Mouse (Mus musculus) hindbrain, embryonic 15.5 days (tissue): ENCODE measurements around the gene Grb2. TPM values are rescaled to one million over a fixed set of nuclear protein-coding genes. Genes with fewer than 3 reads are reported as not detected.

Experiments used
- ATAC-seq: fragments of 200-750 bp; cut with Nextera tagmentation; 2 replicates; pipeline ENCODE4 v1.8.0; 2017; ENCODE audit warnings: low read depth, moderate number of reproducible peaks, moderate TSS enrichment; ENCODE audit not compliant: low FRiP score
- H3K27ac ChIP-seq: fragments of 300-500 bp; sonication (generic); replicated peaks from 2 replicates; pipeline ENCODE4 v1.5.1; 2015; ENCODE audit warnings: mild to moderate bottlenecking, inconsistent platforms
- H3K27me3 ChIP-seq: fragments of 300-500 bp; sonication (generic); 2 replicates; pipeline ENCODE4 v1.6.1; 2015; ENCODE audit warnings: control low read depth, inconsistent platforms
- H3K36me3 ChIP-seq: fragments of 300-500 bp; sonication (generic); 2 replicates; pipeline ENCODE4 v1.6.1; 2015; ENCODE audit warnings: control low read depth, inconsistent platforms
- H3K4me1 ChIP-seq: fragments of 300-500 bp; sonication (generic); replicated peaks from 2 replicates; pipeline ENCODE4 v1.6.1; 2015; ENCODE audit warnings: control low read depth, inconsistent platforms
- H3K4me2 ChIP-seq: fragments of 300-500 bp; sonication (generic); 2 replicates; pipeline ENCODE4 v1.6.1; 2015; ENCODE audit warnings: moderate library complexity, mild to moderate bottlenecking, inconsistent platforms
- H3K4me3 ChIP-seq: fragments of 300-500 bp; sonication (generic); 2 replicates; pipeline ENCODE4 v1.5.1; 2015; ENCODE audit warnings: mild to moderate bottlenecking, inconsistent platforms
- H3K9ac ChIP-seq: fragments of 300-500 bp; sonication (generic); 2 replicates; pipeline ENCODE4 v1.6.1; 2015; ENCODE audit warnings: inconsistent platforms
- H3K9me3 ChIP-seq: fragments of 300-500 bp; sonication (generic); 2 replicates; pipeline ENCODE4 v1.6.1; 2016; ENCODE audit warnings: control low read depth, inconsistent platforms
- WGBS: fragments of 180-500 bp; shearing (Covaris S2); methylation state at CpG from one replicate; pipeline ENCODE4 v1.1.7; 2015; 5-methylcytosine and 5-hydroxymethylcytosine counted together
- polyA plus RNA-seq: library from polyadenylated mRNA; unstranded; fragments of >200 nt; fragmentation: Nextera tagmentation; extraction: Ambion mirVana; gene quantifications from 2 replicates; pipeline ENCODE4 v1.2.1, GENCODE M21; 2015

The Grb2 gene
- polyA plus RNA-seq, 1 experiment from 2014 or later: 190 TPM

GRCm38 (mm10) chr11:115679554-115680238, 28.7 kb downstream of the Grb2 start:
- no peaks in the 10 kb centered on the region for H3K9me3 ChIP-seq
- H3K9ac ChIP-seq: no peak overlapping the region
- no peak overlapping the region for H3K4me2 ChIP-seq
- peaks cover 2% of the 10 kb centered on the region; the same call in 1 of the 2 replicates for H3K4me1 ChIP-seq
- no peaks in the 10 kb centered on the region for H3K27me3 ChIP-seq
- 95% methylated on average over 9 of the region's 9 CpGs for WGBS
- peaks cover 6% of the 10 kb centered on the region for H3K36me3 ChIP-seq
- H3K4me3 ChIP-seq: no peak overlapping the region
- no peak overlapping the region for H3K27ac ChIP-seq
- ATAC-seq: no peak

DNA sequence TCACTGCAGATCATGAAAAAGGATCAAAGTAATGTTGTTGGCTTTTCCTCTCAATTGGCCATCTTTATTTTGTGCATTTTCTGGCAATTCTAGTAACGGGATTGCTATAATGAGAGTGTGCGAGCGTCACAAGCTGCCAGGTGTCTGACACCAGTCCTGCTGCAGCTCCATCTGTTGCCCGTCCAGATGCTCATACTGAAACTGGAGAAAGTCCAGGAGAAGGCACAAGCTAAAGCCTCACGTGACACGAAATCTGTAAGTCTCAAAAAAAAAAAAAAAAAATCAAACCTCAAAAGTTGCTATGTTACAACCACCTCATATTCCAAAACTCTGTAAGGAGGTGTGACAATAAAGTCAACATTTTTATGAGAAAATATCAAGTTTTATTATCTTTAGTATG, 29.5 kb downstream of the Grb2 start:
- Histone ChIP-seq H3K36me3 (peaks cover 6% of the 10 kb centered on the region), H3K9ac (no peak overlapping the region), H3K4me3 (no peak overlapping the region), H3K27me3 (no peaks in the 10 kb centered on the region), H3K4me2 (no peak overlapping the region), H3K27ac (no peak overlapping the region), H3K4me1 (peaks cover 6% of the 10 kb centered on the region), H3K9me3 (no peaks in the 10 kb centered on the region)
- no peak for ATAC-seq
- 81% methylated on average over 6 of the region's 6 CpGs for WGBS

DNA sequence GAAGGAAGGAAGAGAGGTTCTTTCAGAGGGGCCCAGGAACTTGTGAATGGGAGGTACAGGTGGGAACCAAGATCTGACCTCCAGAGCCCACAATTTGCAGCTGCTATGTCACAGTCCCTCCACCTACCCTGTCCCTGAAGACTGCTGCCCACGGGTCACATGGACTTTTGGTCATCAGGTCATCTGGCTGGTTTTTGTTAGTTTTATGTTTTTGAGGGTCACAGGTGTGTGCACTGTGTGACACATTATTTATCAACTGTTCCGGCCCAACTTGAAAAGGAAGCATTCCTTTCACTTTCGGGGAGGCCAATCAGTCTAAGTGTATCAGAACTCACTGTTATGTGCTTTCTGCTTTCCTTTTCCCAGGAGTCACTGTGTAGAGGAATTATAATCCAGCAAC, 30.9 kb downstream of the Grb2 start:
- H3K36me3 ChIP-seq: peaks cover 6% of the 10 kb centered on the region
- no peak overlapping the region for H3K4me3 ChIP-seq
- H3K4me2 ChIP-seq: no peak overlapping the region
- ATAC-seq: no peak
- H3K27ac ChIP-seq: no peak overlapping the region
- no peaks in the 10 kb centered on the region for H3K9me3 ChIP-seq
- H3K27me3 ChIP-seq: no peaks in the 10 kb centered on the region
- H3K9ac ChIP-seq: no peak overlapping the region
- WGBS: 97% methylated on average over 3 of the region's 3 CpGs
- peaks cover 6% of the 10 kb centered on the region for H3K4me1 ChIP-seq

DNA sequence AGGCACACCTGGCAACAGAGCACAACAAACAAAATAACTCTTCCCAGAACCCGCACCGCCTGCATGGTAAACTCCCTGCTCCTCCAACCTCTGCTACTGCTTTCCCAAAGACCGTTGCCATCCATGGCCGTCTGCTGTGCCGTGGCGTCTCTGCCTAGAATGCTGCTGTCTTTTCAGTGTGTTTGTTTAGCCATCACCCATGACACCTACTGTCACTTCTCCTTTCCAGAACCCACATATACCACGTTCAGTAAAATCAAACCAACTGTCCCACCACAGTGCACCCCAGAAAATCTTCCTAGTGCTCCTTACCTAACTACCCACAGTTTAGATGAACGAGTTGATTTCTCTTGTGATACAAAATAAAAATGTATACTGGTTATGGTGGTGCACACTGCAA, 31.7 kb downstream of the Grb2 start:
- 92% methylated on average over 8 of the region's 8 CpGs for WGBS
- no peak overlapping the region for H3K4me3 ChIP-seq
- ATAC-seq: no peak
- no peaks in the 10 kb centered on the region for H3K27me3 ChIP-seq
- peaks cover 6% of the 10 kb centered on the region for H3K4me1 ChIP-seq
- H3K9ac ChIP-seq: no peak overlapping the region
- no peak overlapping the region for H3K27ac ChIP-seq
- no peak overlapping the region for H3K4me2 ChIP-seq
- peaks cover 6% of the 10 kb centered on the region for H3K36me3 ChIP-seq
- no peaks in the 10 kb centered on the region for H3K9me3 ChIP-seq

GRCm38 (mm10) chr11:115674235-115674865, 34.0 kb downstream of the Grb2 start:
- H3K27ac ChIP-seq: no peak overlapping the region

DNA sequence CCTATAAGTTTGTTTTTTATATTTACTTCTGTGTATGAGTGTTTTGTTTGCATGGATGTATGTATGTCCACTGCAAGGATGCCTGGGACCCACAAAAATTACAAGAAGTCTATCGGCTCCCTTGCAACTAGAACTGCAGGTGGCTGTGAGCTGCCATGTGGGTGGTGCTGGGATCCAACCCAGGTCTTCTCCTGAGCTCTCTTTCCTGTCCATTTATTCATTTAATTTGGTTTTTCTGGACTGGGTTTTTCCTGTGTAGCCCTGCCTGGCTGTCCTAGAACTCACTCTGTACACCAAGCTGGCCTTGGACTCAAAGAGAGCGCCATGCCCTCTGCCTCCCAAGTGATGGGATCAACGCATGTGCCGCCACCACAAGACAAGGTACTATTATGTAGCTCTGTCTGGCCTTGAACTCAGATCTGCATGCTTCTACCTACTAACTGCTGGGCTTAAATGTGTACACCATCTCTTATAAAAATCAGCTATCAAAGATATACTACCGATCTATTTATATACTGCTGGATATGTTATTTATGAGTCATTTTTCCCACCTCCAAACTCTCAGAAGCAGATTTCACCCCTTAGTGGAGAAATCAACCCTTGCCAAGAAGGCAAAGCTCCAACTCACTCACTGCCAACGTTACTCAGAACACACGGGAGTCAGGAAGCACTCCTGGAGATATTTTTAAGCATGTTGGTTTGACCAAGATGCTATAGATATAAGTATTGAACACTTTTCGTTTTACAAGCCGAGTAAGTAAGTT, 34.7 kb downstream of the Grb2 start:
- Histone ChIP-seq H3K9me3 (no peaks in the 10 kb centered on the region), H3K27me3 (no peaks in the 10 kb centered on the region), H3K9ac (no peak overlapping the region), H3K4me3 (no peak overlapping the region), H3K36me3 (peaks cover 4% of the 10 kb centered on the region), H3K27ac (no peak overlapping the region), H3K4me1 (peaks cover 14% of the 10 kb centered on the region), H3K4me2 (no peak overlapping the region)
- ATAC-seq: no peak
- whole genome bisulfite sequencing: 86% methylated on average over 9 of the region's 9 CpGs

More at GRCm38 (mm10) chr11:115674235-115674865, 34.0 kb downstream of the Grb2 start:
- Histone ChIP-seq H3K27me3 (no peaks in the 10 kb centered on the region), H3K9me3 (no peaks in the 10 kb centered on the region), H3K4me1 (peaks cover 14% of the 10 kb centered on the region), H3K4me2 (no peak overlapping the region), H3K36me3 (peaks cover 6% of the 10 kb centered on the region), H3K9ac (no peak overlapping the region), H3K4me3 (no peak overlapping the region)
- no peak for ATAC-seq
- WGBS: 62% methylated on average over 9 of the region's 9 CpGs

DNA sequence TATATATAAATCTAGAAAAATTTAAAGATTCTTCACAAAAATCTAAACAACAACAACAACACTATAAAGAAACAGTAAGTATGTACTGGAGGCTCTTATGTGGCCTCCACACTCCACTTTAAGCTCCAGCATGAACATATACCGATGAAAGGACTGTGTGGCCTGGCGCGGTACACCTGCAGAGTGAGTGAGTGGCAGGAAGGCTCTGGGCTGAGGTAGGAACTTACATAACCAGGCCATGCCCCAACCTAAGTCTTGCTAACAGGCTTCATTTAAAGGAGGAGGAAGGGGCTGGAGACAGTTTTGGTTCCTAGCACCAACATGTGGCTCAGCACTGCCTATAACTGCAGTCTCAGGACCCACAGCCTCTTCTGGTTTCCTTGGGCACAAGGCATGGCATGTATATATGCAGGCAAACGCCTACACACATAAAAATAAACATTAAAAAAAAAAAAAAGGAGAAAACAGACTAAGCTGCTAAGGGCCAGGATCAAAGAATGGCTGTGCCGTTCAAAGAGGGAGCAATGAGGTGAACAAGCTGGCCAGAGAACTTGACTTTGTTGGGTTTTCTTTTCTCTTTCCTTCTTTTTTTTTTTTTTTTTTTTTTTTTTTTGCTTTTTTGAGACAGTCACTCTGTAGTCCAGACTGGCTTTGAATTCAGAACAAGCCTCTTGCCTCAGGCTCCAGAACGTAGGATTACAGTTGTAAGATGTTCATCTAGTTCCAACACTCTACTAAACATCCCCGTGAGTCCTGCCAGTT, 36.0 kb downstream of the Grb2 start:
- no peaks in the 10 kb centered on the region for H3K9me3 ChIP-seq

GRCm38 (mm10) chr11:115670451-115671050, 37.8 kb downstream of the Grb2 start:
- no peaks in the 10 kb centered on the region for H3K36me3 ChIP-seq
- H3K4me1 ChIP-seq: peaks cover 17% of the 10 kb centered on the region
- no peak for ATAC-seq
- H3K9me3 ChIP-seq: no peaks in the 10 kb centered on the region
- no peak overlapping the region for H3K4me2 ChIP-seq
- no peak overlapping the region for H3K4me3 ChIP-seq
- H3K9ac ChIP-seq: no peak overlapping the region
- H3K27ac ChIP-seq: no peak overlapping the region
- H3K27me3 ChIP-seq: no peaks in the 10 kb centered on the region
- WGBS: 42% methylated on average over 5 of the region's 5 CpGs

More for the DNA sequence above, 36.0 kb downstream of the Grb2 start:
- Histone ChIP-seq H3K27ac (no peak overlapping the region), H3K9ac (no peak overlapping the region), H3K4me1 (peaks cover 17% of the 10 kb centered on the region), H3K4me3 (no peak overlapping the region), H3K27me3 (no peaks in the 10 kb centered on the region), H3K36me3 (no peaks in the 10 kb centered on the region), H3K4me2 (no peak overlapping the region)
- WGBS: 81% methylated on average over 7 of the region's 7 CpGs
- no peak for ATAC-seq

DNA sequence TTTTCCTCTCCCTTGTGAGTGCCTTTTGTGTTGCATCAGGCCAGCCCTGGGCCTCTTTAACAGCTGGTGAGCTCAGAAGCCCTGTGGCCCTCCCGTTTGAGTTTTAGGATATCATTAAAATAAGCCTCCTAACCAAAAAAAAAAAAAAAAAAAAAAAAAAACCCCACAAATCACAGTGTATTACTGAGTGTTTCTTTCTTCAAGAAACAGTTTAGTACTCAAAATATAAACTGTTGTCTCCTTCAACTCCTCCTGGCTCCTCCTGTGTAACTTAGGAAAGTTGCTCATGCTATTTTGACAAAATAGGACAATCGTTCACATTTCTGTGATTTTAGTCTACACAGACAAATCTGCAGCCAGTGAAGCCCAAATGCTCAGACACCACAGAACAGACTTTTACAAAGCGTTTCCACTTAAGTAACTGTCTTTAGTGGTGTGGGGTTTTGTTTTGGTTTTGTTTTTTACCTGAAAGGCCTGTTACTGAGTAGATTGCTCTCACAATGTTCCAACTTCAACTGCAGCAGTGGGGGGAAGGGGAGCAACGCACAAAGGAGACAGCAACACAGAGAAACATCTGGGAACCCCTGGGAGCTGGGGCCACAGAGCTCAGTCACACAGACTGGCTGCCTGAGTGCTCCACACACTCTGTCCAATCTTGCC, 44.6 kb downstream of the Grb2 start:
- 0 out of 2 replicates have a peak, but pooled peaks cover 3% of the 10 kb centered on the region for H3K4me1 ChIP-seq
- H3K9ac ChIP-seq: no peak overlapping the region
- H3K4me2 ChIP-seq: no peak overlapping the region
- H3K4me3 ChIP-seq: no peak overlapping the region
- H3K27ac ChIP-seq: no peak overlapping the region
- 66% methylated on average over 4 of the region's 4 CpGs for WGBS
- no peaks in the 10 kb centered on the region for H3K27me3 ChIP-seq
- H3K9me3 ChIP-seq: no peaks in the 10 kb centered on the region
- no peak for ATAC-seq
- no peaks in the 10 kb centered on the region for H3K36me3 ChIP-seq

DNA sequence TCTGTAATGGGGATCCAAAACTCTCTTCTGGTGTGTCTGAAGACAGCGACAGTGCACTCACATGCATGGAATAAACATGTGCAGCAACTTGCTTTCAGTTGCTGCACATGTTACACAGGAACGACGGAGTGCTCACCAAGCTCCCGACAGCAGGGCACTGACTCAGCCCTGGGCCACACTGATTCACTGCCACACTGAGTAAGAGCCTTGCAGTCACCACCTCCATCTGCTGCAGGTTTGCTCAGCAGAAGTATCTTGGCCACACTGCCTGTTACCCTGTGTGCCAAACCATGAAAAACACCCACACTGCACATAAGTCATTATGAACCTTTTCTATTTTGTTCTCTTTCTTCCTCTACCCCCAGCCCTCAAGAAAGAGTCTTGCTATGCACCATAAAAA, 48.0 kb downstream of the Grb2 start:
- H3K4me1 ChIP-seq: no peaks in the 10 kb centered on the region
- H3K27me3 ChIP-seq: no peaks in the 10 kb centered on the region
- 98% methylated on average over 4 of the region's 4 CpGs for WGBS
- H3K36me3 ChIP-seq: no peaks in the 10 kb centered on the region
- no peak overlapping the region for H3K27ac ChIP-seq
- H3K9ac ChIP-seq: no peak overlapping the region
- no peak overlapping the region for H3K4me3 ChIP-seq
- H3K4me2 ChIP-seq: no peak overlapping the region
- ATAC-seq: no peak
- H3K9me3 ChIP-seq: no peaks in the 10 kb centered on the region

DNA sequence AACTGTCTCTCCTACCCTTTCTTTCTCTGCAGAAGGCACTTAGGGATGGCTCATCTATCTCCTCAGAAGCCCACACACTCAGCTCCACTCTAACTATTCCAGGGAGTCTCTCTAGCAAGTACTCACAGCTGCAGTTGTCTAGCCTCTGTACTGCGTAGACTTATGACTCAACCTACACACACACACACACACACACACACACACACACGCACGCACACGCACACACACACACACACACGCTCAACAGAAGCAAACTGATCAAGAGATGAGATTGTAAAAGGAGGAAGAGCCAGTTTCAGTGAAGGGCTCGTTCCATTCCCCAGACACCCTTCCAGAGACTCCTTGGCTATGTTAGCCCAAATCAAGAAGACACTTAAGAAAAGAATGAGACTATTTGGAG, 49.9 kb downstream of the Grb2 start:
- no peaks in the 10 kb centered on the region for H3K4me1 ChIP-seq
- H3K9ac ChIP-seq: no peak overlapping the region
- H3K9me3 ChIP-seq: no peaks in the 10 kb centered on the region
- no peaks in the 10 kb centered on the region for H3K27me3 ChIP-seq
- ATAC-seq: no peak
- H3K4me2 ChIP-seq: no peak overlapping the region
- 95% methylated on average over 6 of the region's 6 CpGs for WGBS
- no peak overlapping the region for H3K4me3 ChIP-seq
- H3K36me3 ChIP-seq: 0 out of 2 replicates have a peak, but pooled peaks cover 8% of the 10 kb centered on the region
- no peak overlapping the region for H3K27ac ChIP-seq
